18 mouse cellular contexts compared by ENCODE assay signal in the genomic region with DNA sequence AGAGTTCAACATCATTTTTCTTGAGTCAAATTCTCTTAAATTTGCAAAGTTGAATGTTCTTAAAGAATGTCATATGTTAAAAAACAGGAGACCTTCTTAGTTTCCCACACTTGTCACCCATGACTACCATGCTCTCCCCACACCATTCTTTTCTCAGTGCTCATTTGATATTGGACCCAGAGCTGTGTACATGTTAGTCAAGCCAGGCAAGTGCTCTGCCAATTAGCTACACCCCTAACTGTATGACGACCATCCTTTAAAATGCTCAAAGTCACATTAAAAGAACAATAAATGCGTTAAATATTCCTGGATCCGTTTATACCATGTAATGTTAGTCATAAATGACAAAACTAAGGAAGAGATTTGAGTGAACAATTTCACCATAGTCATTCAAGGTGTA.
DNase-seq lines count a peak whose midpoint lies in the region; ATAC-seq and TF ChIP-seq lines count a peak whose summit lies in the region.
"Had no signal": no experiment of that assay in that cellular context is flagged by ENCODE, and none has a peak within 500 bp of the region (broad histone marks: within the 10 kb centered on the region; RNA-seq: fewer than 3 reads in every experiment).

No protein-coding gene starts in this region.

- no peak overlapping the region for H3K4me2 ChIP-seq in forebrain, embryonic 13.5 days
- H3K4me2 ChIP-seq in forebrain, embryonic 11.5 days (ENCODE audit: low read depth, low read length, severe bottlenecking): no peak overlapping the region
- H3K4me2 ChIP-seq in hindbrain, embryonic 15.5 days: peak overlapping the region; percentile 24
- no peak overlapping the region for H3K4me2 ChIP-seq in midbrain, embryonic 16.5 days (ENCODE audit: low read length)
- H3K4me2 ChIP-seq: embryonic facial prominence, embryonic 12.5 days; limb, embryonic 15.5 days; lung, embryonic 14.5 days; midbrain, embryonic 12.5 days had no signal

- WGBS in forebrain, embryonic 13.5 days: 86% methylated on average over 3 of the region's 3 CpGs
- 90% methylated on average over 3 of the region's 3 CpGs for WGBS in forebrain, embryonic 11.5 days
- 68% methylated on average over 3 of the region's 3 CpGs for WGBS in hindbrain, embryonic 15.5 days
- WGBS in midbrain, embryonic 16.5 days: 87% methylated on average over 3 of the region's 3 CpGs

- no peaks in the 10 kb centered on the region for H3K27me3 ChIP-seq in forebrain, embryonic 13.5 days
- no peaks in the 10 kb centered on the region for H3K27me3 ChIP-seq in forebrain, embryonic 11.5 days (ENCODE audit: control insufficient read depth, insufficient read depth, low read length)
- no peaks in the 10 kb centered on the region for H3K27me3 ChIP-seq in hindbrain, embryonic 15.5 days
- no peaks in the 10 kb centered on the region for H3K27me3 ChIP-seq in midbrain, embryonic 16.5 days (ENCODE audit: control insufficient read depth, insufficient read depth, low read depth, low read length)
- H3K27me3 ChIP-seq: embryonic facial prominence, embryonic 12.5 days; limb, embryonic 15.5 days; midbrain, embryonic 12.5 days had no signal

- peak; percentile 75 for ATAC-seq in forebrain, embryonic 13.5 days
- ATAC-seq in forebrain, embryonic 11.5 days (replicated peaks; ENCODE audit: low FRiP score): no peak
- ATAC-seq in hindbrain, embryonic 15.5 days (ENCODE audit: low FRiP score, low read depth): peak; percentile 60
- ATAC-seq in midbrain, embryonic 16.5 days: 0 out of 2 replicates have a peak, but pooled peaks have one; percentile 51
- no peak for ATAC-seq in megakaryocyte-erythroid progenitor cell, adult 5-6 weeks (replicated peaks; ENCODE audit: low FRiP score, low TSS enrichment, poor library complexity, severe bottlenecking)

- 0 out of 2 replicates have a peak, but pooled peaks cover 4% of the 10 kb centered on the region for H3K4me1 ChIP-seq in forebrain, embryonic 13.5 days
- no peaks in the 10 kb centered on the region for H3K4me1 ChIP-seq in forebrain, embryonic 11.5 days (replicated peaks; ENCODE audit: control insufficient read depth, insufficient read depth, low read length)
- peaks cover 11% of the 10 kb centered on the region for H3K4me1 ChIP-seq in hindbrain, embryonic 15.5 days (replicated peaks)
- no peaks in the 10 kb centered on the region for H3K4me1 ChIP-seq in midbrain, embryonic 16.5 days (ENCODE audit: control insufficient read depth, insufficient read depth, low read length)
- H3K4me1 ChIP-seq: embryonic facial prominence, embryonic 12.5 days; heart, embryonic 10.5 days; limb, embryonic 15.5 days; midbrain, embryonic 12.5 days had no signal

- no peaks in the 10 kb centered on the region for H3K9me3 ChIP-seq in forebrain, embryonic 13.5 days (replicated peaks)
- H3K9me3 ChIP-seq in forebrain, embryonic 11.5 days (ENCODE audit: control insufficient read depth, low read length): no peaks in the 10 kb centered on the region
- no peaks in the 10 kb centered on the region for H3K9me3 ChIP-seq in hindbrain, embryonic 15.5 days
- H3K9me3 ChIP-seq in midbrain, embryonic 16.5 days (replicated peaks; ENCODE audit: control insufficient read depth, low read length, poor library complexity, severe bottlenecking): no peaks in the 10 kb centered on the region
- H3K9me3 ChIP-seq: embryonic facial prominence, embryonic 12.5 days; heart, embryonic 10.5 days; limb, embryonic 15.5 days; midbrain, embryonic 12.5 days had no signal

- TF ChIP-seq CTCF in layer of hippocampus, adult 2 months (conservative IDR thresholded peaks at IDR 0.05): no peak

- no peak overlapping the region for H3K4me3 ChIP-seq in forebrain, embryonic 13.5 days
- no peak overlapping the region for H3K4me3 ChIP-seq in forebrain, embryonic 11.5 days (ENCODE audit: low read depth, low read length)
- H3K4me3 ChIP-seq in layer of hippocampus, adult 2 months: peak overlapping the region; percentile 51
- no peak overlapping the region for H3K4me3 ChIP-seq in hindbrain, embryonic 15.5 days
- H3K4me3 ChIP-seq in midbrain, embryonic 16.5 days (ENCODE audit: low read depth, low read length): no peak overlapping the region
- H3K4me3 ChIP-seq: embryonic facial prominence, embryonic 12.5 days; heart, embryonic 10.5 days; limb, embryonic 15.5 days; midbrain, embryonic 12.5 days had no signal

- peak overlapping the region; percentile 44 for H3K27ac ChIP-seq in forebrain, embryonic 13.5 days
- H3K27ac ChIP-seq in forebrain, embryonic 11.5 days (ENCODE audit: low read depth, low read length): no peak overlapping the region
- H3K27ac ChIP-seq in layer of hippocampus, adult 2 months: peak overlapping the region; percentile 61; the same call in 1 of the 2 replicates
- peak overlapping the region; percentile 77 for H3K27ac ChIP-seq in hindbrain, embryonic 15.5 days (replicated peaks)
- H3K27ac ChIP-seq in midbrain, embryonic 16.5 days (ENCODE audit: low read length): peak overlapping the region; percentile 24; the same call in 1 of the 2 replicates
- H3K27ac ChIP-seq: embryonic facial prominence, embryonic 12.5 days; heart, embryonic 10.5 days; limb, embryonic 15.5 days; liver, embryonic 14.5 days; midbrain, embryonic 12.5 days had no signal

- no peak for DNase-seq in forebrain, embryonic 11.5 days (ENCODE audit: low spot score)
- DNase-seq in layer of hippocampus, adult 2 months (ENCODE audit: low spot score in 2 of 2): no peak
- no peak for DNase-seq in layer of hippocampus, adult 9-11 months
- DNase-seq in testis, postnatal 14 days (ENCODE audit: low spot score): no peak
- DNase-seq: adrenal gland, postnatal 10 days; lung, postnatal 4 days; spleen, adult 18-20 months; thymus, postnatal 36 days had no signal

- no peaks in the 10 kb centered on the region for H3K36me3 ChIP-seq in forebrain, embryonic 13.5 days (ENCODE audit: poor library complexity, severe bottlenecking)
- no peaks in the 10 kb centered on the region for H3K36me3 ChIP-seq in forebrain, embryonic 11.5 days (ENCODE audit: control insufficient read depth, insufficient read depth, low read length)
- H3K36me3 ChIP-seq in hindbrain, embryonic 15.5 days: no peaks in the 10 kb centered on the region
- no peaks in the 10 kb centered on the region for H3K36me3 ChIP-seq in midbrain, embryonic 16.5 days (ENCODE audit: control insufficient read depth, insufficient read depth, low read length)
- H3K36me3 ChIP-seq: embryonic facial prominence, embryonic 12.5 days; heart, embryonic 10.5 days; limb, embryonic 15.5 days; midbrain, embryonic 12.5 days had no signal

- no peak overlapping the region for H3K9ac ChIP-seq in forebrain, embryonic 13.5 days
- no peak overlapping the region for H3K9ac ChIP-seq in forebrain, embryonic 11.5 days (ENCODE audit: low read length)
- no peak overlapping the region for H3K9ac ChIP-seq in hindbrain, embryonic 15.5 days
- H3K9ac ChIP-seq in midbrain, embryonic 16.5 days (ENCODE audit: low read depth, low read length): no peak overlapping the region
- H3K9ac ChIP-seq: embryonic facial prominence, embryonic 12.5 days; limb, embryonic 15.5 days; liver, embryonic 14.5 days; lung, embryonic 14.5 days; midbrain, embryonic 12.5 days had no signal

Comparison
In these comparisons a context has a peak if more than half of its experiments do, and no peak if none do; other contexts are left out.
1. ATAC-seq: peak in forebrain, embryonic 13.5 days (single experiment), hindbrain, embryonic 15.5 days (single experiment) and midbrain, embryonic 16.5 days (single experiment); none in forebrain, embryonic 11.5 days (single experiment) and megakaryocyte-erythroid progenitor cell, adult 5-6 weeks (single experiment).